Mouse (Mus musculus) G1E (cell line): ENCODE data around the gene Klra5.
"Not testable (repeated sequence)": the region's sequence is repeated elsewhere in the genome, so short reads cannot be mapped to it uniquely, and the experiment has no call there.

Experiments
- CTCF ChIP-seq: IDR thresholded peaks from 2 replicates; pipeline ENCODE4 v1.5.1; 2012; ENCODE audit warnings: low read depth, low read length, inconsistent platforms, mixed read lengths
- GATA1 ChIP-seq: IDR thresholded peaks from 2 replicates; pipeline ENCODE4 v1.6.1; 2012; ENCODE audit warnings: borderline replicate concordance, low read length, inconsistent platforms, mixed read lengths
- TAL1 ChIP-seq: conservative IDR thresholded peaks from 2 replicates; pipeline ENCODE4 v1.6.1; 2012; ENCODE audit warnings: low read depth, low read length, inconsistent platforms, mixed read lengths

GRCm38 (mm10) chr6:129917476-129917946, at the start of gene Klra5:
- TF ChIP-seq CTCF, TAL1, GATA1: not testable (repeated sequence)
